Mouse (Mus musculus) mouse trophoblast stem cell (cell line): Measurements from ENCODE around the gene Clec16a.

Experiments used
- in situ Hi-C, 2 experiments: fragments of 300-500 bp; cut with MseI, MboI; formaldehyde crosslinking; loops; 2 replicates in 1 of 2; 3 replicates in 1 of 2; pipeline ENCODE4 v1.15.1; 2025

Clec16a gene

GRCm38 (mm10) chr16:10761182-10761581 lies 216.0 kb downstream of the Clec16a start:
- in situ Hi-C loops, result no loop called here

- in situ Hi-C loops, result no loop called here
Measured at GRCm38 (mm10) chr16:10762569-10763180, 217.5 kb downstream of the Clec16a start.

- in situ Hi-C loops, result no loop called here
Measured at GRCm38 (mm10) chr16:10763540-10764264, 218.6 kb downstream of the Clec16a start.

DNA sequence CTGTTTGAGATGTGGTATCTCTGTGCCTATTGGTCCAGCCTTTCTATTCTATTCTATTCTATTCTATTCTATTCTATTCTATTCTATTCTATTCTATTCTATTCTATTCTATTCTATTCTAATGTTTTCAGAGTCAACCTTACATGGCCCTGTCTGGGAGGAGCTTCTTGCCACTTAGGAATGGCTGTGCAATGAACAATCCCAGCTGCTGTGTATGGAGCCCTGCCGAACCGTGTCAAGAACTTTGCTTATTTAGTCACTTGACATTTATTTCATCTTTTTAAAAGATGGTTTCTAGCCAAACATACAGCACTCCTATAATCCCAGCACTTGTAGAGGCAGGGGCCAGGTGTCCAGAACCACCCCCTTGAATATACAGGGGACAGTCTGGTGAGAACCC lies 219.2 kb downstream of the Clec16a start:
- in situ Hi-C loops, result no loop called here

DNA sequence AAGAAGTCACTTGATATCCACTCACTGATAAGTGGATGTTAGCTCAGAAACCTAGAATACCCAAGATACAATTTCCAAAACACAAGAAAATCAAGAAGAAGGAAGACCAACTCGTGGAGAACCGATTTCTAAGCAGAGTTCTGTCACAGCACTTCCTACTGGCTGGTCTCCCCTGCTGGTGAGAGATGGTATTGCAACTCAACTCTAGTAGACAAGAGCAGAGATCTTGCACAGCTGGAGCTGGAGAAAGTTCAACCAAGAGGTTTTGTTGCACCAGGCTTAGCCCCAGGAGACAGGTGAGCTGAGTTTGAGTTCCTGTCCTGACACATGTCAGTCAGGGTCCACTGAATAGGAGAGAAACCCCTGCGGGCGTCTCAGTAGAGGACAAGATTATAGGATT lies 222.0 kb downstream of the Clec16a start:
- in situ Hi-C loops, result no loop called here

GRCm38 (mm10) chr16:10768821-10769220 lies 223.7 kb downstream of the Clec16a start:
- in situ Hi-C loops, result no loop called here

DNA sequence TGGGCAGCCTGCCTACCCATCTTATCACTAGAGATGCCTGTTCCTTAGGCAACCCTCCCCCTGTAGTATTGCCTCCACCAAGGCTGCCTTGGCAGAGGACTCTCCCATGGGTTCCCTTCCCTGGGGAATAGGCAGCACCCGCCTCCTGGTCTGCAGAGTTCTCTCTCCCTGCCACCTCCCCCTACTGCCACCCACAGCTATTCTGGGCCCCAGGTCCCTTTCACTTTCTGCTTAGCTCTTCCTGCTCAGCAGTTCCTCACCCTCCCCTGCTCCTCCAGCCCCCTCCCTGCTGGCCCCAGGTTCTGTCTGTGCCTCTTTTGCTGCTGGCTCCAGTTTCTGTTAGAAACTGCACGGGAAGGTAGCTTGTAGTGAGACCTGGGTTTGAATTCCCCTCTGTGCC lies 224.5 kb downstream of the Clec16a start:
- in situ Hi-C loops, result no loop called here

- in situ Hi-C loops, result no loop called here
Measured at GRCm38 (mm10) chr16:10770531-10771325, 225.6 kb downstream of the Clec16a start.

- in situ Hi-C loops, result no loop called here
Measured at GRCm38 (mm10) chr16:10771769-10772510, 226.8 kb downstream of the Clec16a start.

DNA sequence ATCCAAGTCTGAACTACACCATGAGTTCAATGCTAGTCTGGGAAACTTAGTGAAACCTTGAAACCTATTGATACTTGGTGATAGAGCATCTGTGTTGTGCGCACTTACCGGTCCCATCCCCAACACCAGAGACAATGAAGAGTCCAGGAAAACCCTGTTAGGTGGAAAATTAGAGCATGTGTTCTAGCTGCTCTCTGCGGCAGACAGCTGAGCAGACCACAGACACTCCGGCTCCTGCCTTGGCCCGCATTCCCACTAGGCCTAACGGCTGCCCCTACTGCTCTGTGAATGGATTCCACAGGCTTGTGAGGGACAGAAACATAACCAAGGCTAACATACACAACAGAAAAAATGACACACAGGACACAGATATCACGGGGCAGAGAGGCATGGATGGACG lies 228.4 kb downstream of the Clec16a start:
- in situ Hi-C loops, result no loop called here

- in situ Hi-C loops, result no loop called here
Measured at GRCm38 (mm10) chr16:10774726-10775125, 229.6 kb downstream of the Clec16a start.

GRCm38 (mm10) chr16:10776322-10776721 lies 231.2 kb downstream of the Clec16a start:
- in situ Hi-C loops, result no loop called here

DNA sequence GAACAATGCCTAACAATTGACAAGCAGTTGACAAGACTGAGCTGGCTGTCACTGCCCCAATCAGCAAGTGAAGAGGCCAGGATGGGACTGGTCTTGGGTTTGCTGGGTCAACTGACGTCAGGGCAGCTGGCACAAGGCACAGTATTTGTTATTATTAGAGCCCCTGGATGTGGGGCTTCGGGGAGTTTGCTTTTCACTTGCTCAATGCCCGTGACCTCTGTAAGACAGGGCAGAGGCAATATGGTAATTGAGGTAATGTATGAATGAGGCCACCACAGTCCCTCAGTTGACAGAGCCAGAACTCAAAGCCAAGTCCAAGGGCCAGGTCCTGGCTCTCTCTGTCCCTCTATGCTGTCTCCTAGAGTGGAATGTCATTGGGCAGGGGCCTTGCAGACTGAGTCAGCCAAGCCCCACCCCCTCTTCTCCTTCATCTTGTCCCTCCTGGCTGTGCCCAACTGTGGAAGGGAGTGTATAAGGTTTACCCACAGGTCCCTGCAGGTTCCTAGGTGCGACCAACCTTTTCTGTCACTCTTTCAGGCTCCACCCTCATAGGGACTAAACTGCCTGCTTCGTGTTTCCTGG lies 232.5 kb downstream of the Clec16a start:
- in situ Hi-C loops, result no loop called here

DNA sequence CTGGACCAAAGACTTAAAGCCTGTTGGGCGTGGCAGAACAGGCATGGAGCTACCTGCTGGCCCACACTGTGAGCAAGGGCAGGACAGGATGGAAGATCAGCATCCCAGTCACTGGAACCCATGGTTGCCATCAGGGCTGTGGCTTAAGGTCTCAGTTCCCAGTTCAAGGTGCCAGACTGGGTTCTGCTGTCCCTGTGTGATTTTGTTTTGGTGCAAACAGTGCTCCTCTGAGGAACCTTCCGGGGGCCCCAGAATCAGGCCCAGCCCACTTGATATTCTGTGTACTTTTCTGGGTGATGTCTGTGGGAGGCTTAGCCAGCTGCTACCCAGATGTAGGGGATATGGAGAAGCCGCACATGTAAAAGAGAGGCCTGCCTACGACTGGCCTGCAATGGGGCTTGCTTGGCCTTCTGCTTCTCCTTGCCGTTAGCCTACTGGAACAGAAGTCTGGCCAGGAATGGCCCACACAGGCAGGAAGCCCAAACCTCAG lies 235.5 kb downstream of the Clec16a start:
- in situ Hi-C loops, result loop anchor here in 1 of 2 experiments (10.0 kb wide), 1 partner anchor 206 kb away; no protein-coding TSS in a partner anchor

DNA sequence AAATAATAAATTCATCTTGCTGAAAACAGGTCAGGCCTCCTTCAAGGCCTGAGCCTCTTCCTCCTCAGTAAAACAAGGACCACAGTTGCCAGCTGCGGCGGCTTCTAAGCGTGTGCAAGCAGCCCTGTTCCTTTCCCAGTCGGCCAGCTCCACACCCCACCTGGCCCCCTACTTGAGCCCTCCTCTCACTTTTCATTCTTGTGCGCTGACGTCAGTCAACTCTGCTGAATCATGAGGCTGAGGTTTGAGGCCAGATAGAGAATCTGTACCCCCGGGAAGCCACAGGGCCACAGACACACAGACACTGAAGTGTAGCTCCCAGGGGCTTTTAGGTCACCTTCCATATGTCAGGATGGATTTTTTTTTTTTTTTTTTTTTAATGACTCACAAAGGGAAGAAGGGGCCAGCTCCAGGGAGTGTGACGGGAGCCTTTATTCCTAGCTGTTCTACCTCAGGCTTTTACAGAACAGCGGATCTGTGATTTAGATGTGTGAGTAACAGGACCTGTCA lies 236.8 kb downstream of the Clec16a start:
- in situ Hi-C loops, result loop anchor here in 1 of 2 experiments (10.0 kb wide), 1 partner anchor 207 kb away; no protein-coding TSS in a partner anchor

- in situ Hi-C loops, result loop anchor here in 1 of 2 experiments (10.0 kb wide), 1 partner anchor 208 kb away; no protein-coding TSS in a partner anchor
Measured at GRCm38 (mm10) chr16:10782377-10783151, 237.4 kb downstream of the Clec16a start.

DNA sequence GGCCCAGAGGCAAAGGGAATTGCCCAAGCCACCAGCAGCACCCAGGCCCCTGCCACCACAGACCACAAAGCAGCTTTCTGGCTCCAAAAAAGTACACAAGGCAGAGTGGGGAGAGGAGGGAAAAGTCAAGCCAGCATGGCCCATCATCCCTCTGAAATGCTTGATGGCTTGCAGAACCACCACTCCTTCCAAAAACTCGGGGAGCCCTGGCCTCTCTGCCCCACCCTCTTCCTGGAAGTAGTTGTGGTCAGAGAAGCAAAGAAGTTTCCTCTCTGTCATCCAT lies 238.0 kb downstream of the Clec16a start:
- in situ Hi-C loops, result loop anchor here in 1 of 2 experiments (10.0 kb wide), 1 partner anchor 208 kb away; no protein-coding TSS in a partner anchor

- in situ Hi-C loops, result loop anchor here in 1 of 2 experiments (10.0 kb wide), 1 partner anchor 209 kb away; no protein-coding TSS in a partner anchor
Measured at GRCm38 (mm10) chr16:10783451-10783850, 238.3 kb downstream of the Clec16a start.

DNA sequence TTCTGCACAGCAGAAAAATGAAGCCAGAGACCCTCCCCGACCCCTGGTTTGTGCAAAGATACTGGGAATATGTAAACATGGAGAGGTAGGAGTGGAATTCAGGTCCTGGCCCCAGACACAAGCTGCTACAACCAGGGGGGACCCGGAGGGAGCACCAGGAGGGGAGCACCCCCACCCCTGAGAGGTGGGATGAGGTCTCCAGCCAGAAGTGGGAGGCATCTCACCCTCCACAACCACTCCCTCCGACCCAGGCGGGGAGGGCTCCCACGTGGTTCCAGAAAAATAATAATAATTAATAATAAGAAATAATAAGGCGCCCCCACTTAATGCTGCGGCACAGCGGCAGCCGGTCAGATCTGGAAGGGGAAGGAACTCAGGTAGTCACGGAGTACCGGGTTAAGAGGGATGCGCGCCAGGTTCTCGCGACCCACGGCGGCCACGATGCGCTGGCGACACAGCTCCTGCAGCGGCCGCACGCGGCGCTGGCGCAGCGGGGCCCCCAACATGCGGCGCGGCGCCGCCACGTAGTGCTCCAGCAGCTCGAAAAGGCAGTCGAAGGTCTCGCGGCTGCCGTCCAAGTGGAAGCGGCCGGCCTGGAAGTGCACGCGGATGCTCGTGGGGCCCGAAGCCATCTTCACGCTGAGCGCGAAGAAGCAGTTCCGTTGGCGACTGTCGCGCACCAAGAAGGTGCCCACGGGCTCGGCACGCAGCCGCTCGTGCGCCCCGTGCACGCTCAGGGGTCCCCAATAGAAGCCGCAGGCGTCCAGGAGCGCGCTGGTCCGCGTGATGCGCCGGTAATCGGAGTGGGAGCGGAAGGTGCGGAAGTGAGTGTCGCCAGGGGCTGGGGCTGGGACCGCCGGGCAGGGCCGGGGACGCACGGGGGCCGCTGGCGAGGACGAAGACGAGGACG lies 239.0 kb downstream of the Clec16a start:
- in situ Hi-C loops, result loop anchor here in 1 of 2 experiments (10.0 kb wide), 1 partner anchor 209 kb away; no protein-coding TSS in a partner anchor
